Mouse (Mus musculus) G1E (cell line): ENCODE data around the gene 1700031F05Rik. TPM values are rescaled to one million over a fixed set of nuclear protein-coding genes. Genes with fewer than 3 reads are reported as not detected.
"Not testable (repeated sequence)": the region's sequence is repeated elsewhere in the genome, so short reads cannot be mapped to it uniquely, and the experiment has no call there.

Source experiments
- ATAC-seq: 2 replicates; pipeline ENCODE4 v1.8.0; 2016; ENCODE audit warnings: mild to moderate bottlenecking; ENCODE audit not compliant: insufficient number of reproducible peaks, poor library complexity, low FRiP score, severe bottlenecking; ENCODE audit errors: extremely low read depth
- DNase-seq: peaks from one replicate; pipeline ENCODE4 v3.0.0; 2012; ENCODE audit warnings: low spot score
- H3K27me3 ChIP-seq: 2 replicates; pipeline ENCODE4 v1.6.1; 2012; ENCODE audit warnings: mild to moderate bottlenecking, low read length, inconsistent platforms; ENCODE audit not compliant: insufficient read depth
- H3K36me3 ChIP-seq: replicated peaks from 2 replicates; pipeline ENCODE3; 2012; ENCODE audit warnings: mild to moderate bottlenecking, inconsistent platforms
- H3K4me1 ChIP-seq: 2 replicates; pipeline ENCODE4 v1.6.1; 2012; ENCODE audit warnings: low read depth, low read length, inconsistent platforms, mixed read lengths; ENCODE audit not compliant: insufficient read depth
- H3K4me3 ChIP-seq: 2 replicates; pipeline ENCODE4 v1.5.1; 2012; ENCODE audit warnings: low read depth, mild to moderate bottlenecking, inconsistent platforms, low read length, moderate library complexity, mixed read lengths
- H3K9me3 ChIP-seq: replicated peaks from 2 replicates; pipeline ENCODE4 v1.6.1; 2012; ENCODE audit warnings: inconsistent platforms
- CTCF ChIP-seq: IDR thresholded peaks from 2 replicates; pipeline ENCODE4 v1.5.1; 2012; ENCODE audit warnings: low read depth, low read length, inconsistent platforms, mixed read lengths
- GATA1 ChIP-seq: IDR thresholded peaks from 2 replicates; pipeline ENCODE4 v1.6.1; 2012; ENCODE audit warnings: borderline replicate concordance, low read length, inconsistent platforms, mixed read lengths
- GATA2 ChIP-seq: IDR thresholded peaks from 2 replicates; pipeline ENCODE4 v1.6.1; 2012; ENCODE audit warnings: low read depth, low read length, inconsistent platforms, borderline replicate concordance
- POLR2AphosphoS5 ChIP-seq: IDR thresholded peaks from 2 replicates; pipeline ENCODE4 v1.6.1; 2012; ENCODE audit warnings: low read depth, low read length, inconsistent platforms; ENCODE audit not compliant: insufficient replicate concordance
- TAL1 ChIP-seq: conservative IDR thresholded peaks from 2 replicates; pipeline ENCODE4 v1.6.1; 2012; ENCODE audit warnings: low read depth, low read length, inconsistent platforms, mixed read lengths
- polyA plus RNA-seq: library from polyadenylated mRNA; stranded (reverse); fragments of >175 nt; gene quantifications from 2 replicates; pipeline ENCODE4 v1.2.3, GENCODE M21; 2012
- total RNA-seq, 2 experiments: library from RNA; stranded (forward) in 1 of 2; stranded (reverse) in 1 of 2; fragments of 200-1000 nt in 1 of 2; fragments of >200 nt in 1 of 2; fragmentation: Nextera tagmentation in 1 of 2; gene quantifications; 2 replicates each; pipeline ENCODE4 v1.2.3; 2014 to 2017

1700031F05Rik gene
- total RNA-seq (2014; fragmentation: Nextera tagmentation), result not detected in 2 replicates
- total RNA-seq (2017), result not detected in 2 replicates
- polyA plus RNA-seq, result not detected in 2 replicates

- H3K9me3 ChIP-seq, result no peaks in the 10 kb centered on the region
- H3K36me3 ChIP-seq, result no peaks in the 10 kb centered on the region
- TF ChIP-seq GATA1 (no peak), TAL1 (no peak), CTCF (no peak), GATA2 (no peak), POLR2AphosphoS5 (no peak)
- no peaks in the 10 kb centered on the region for H3K27me3 ChIP-seq
- DNase-seq (no peak), ATAC-seq (no peak)
- H3K4me3 ChIP-seq, result no peak within 1 kb of the TSS
- H3K4me1 ChIP-seq, result no peaks in the 10 kb centered on the region
Observed at GRCm38 (mm10) chrX:102867871-102868270, at the start of gene 1700031F05Rik. Gene 1700031F05Rik (minus strand): TSS chrX:102867971.

- H3K9me3 ChIP-seq, H3K4me3 ChIP-seq, H3K4me1 ChIP-seq, H3K36me3 ChIP-seq, DNase-seq, ATAC-seq, H3K27me3 ChIP-seq: not testable (repeated sequence)
Observed at GRCm38 (mm10) chrX:102914823-102915222, 47.1 kb upstream of the 1700031F05Rik start.

- not testable (repeated sequence) for H3K4me3 ChIP-seq, DNase-seq, ATAC-seq, H3K36me3 ChIP-seq, H3K27me3 ChIP-seq, H3K9me3 ChIP-seq, H3K4me1 ChIP-seq
Observed at GRCm38 (mm10) chrX:102908587-102908986, 40.8 kb upstream of the 1700031F05Rik start, which contains the start of the genes Dmrtc1a and 1700011M02Rik. Gene Dmrtc1a (minus strand): TSS chrX:102908687. Gene 1700011M02Rik (plus strand): TSS chrX:102908905.

- not testable (repeated sequence) for H3K36me3 ChIP-seq, H3K27me3 ChIP-seq, H3K4me3 ChIP-seq, H3K4me1 ChIP-seq, H3K9me3 ChIP-seq, ATAC-seq, DNase-seq
Observed at GRCm38 (mm10) chrX:102854516-102854915, 13.3 kb downstream of the 1700031F05Rik start, which contains the start of gene Dmrtc1c2. Gene Dmrtc1c2 (minus strand): TSS chrX:102854616.

GRCm38 (mm10) chrX:102812311-102812710 is 55.5 kb downstream of the 1700031F05Rik start:
- ATAC-seq (no peak), DNase-seq (no peak)
- no peaks in the 10 kb centered on the region for H3K27me3 ChIP-seq
- H3K36me3 ChIP-seq, result no peaks in the 10 kb centered on the region
- H3K9me3 ChIP-seq, result no peaks in the 10 kb centered on the region
- TF ChIP-seq GATA1 (no peak), TAL1 (no peak), GATA2 (no peak), CTCF (no peak), POLR2AphosphoS5 (no peak)
- H3K4me3 ChIP-seq, result no peak overlapping the region
- no peaks in the 10 kb centered on the region for H3K4me1 ChIP-seq

Other genes with a start within 250 kb of the 1700031F05Rik start
- 7.7 and 8.2 TPM in 2 replicates for gene Phka1, start 223.7 kb downstream of the 1700031F05Rik start, total RNA-seq (2014; fragmentation: Nextera tagmentation)
- 5.5 and 5.8 TPM in 2 replicates for gene Phka1, start 223.7 kb downstream of the 1700031F05Rik start, total RNA-seq (2017)
- gene Phka1, start 223.7 kb downstream of the 1700031F05Rik start, polyA plus RNA-seq, result 1.1 and 1.2 TPM in 2 replicates
- gene Gm3880, start 181.0 kb downstream of the 1700031F05Rik start, total RNA-seq (2014; fragmentation: Nextera tagmentation), result not detected in 2 replicates
- not detected in 2 replicates for gene Gm3880, start 181.0 kb downstream of the 1700031F05Rik start, total RNA-seq (2017)
- not detected in 2 replicates for gene Gm3880, start 181.0 kb downstream of the 1700031F05Rik start, polyA plus RNA-seq
- gene Gm9112, start 160.3 kb downstream of the 1700031F05Rik start, total RNA-seq (2014; fragmentation: Nextera tagmentation), result not detected in 2 replicates
- not detected in 2 replicates for gene Gm9112, start 160.3 kb downstream of the 1700031F05Rik start, total RNA-seq (2017)
- gene Gm9112, start 160.3 kb downstream of the 1700031F05Rik start, polyA plus RNA-seq, result not detected in 2 replicates
- gene Dmrtc1b, start 160.1 kb downstream of the 1700031F05Rik start, total RNA-seq (2014; fragmentation: Nextera tagmentation), result not detected in 2 replicates
- not detected in 2 replicates for gene Dmrtc1b, start 160.1 kb downstream of the 1700031F05Rik start, total RNA-seq (2017)
- gene Dmrtc1b, start 160.1 kb downstream of the 1700031F05Rik start, polyA plus RNA-seq, result not detected in 2 replicates
- not detected in 2 replicates for gene Dmrtc1c1, start 65.0 kb downstream of the 1700031F05Rik start, total RNA-seq (2014; fragmentation: Nextera tagmentation)
- gene Dmrtc1c1, start 65.0 kb downstream of the 1700031F05Rik start, total RNA-seq (2017), result not detected in 2 replicates
- not detected in 2 replicates for gene Dmrtc1c1, start 65.0 kb downstream of the 1700031F05Rik start, polyA plus RNA-seq
- not detected in 2 replicates for gene Dmrtc1c2, start 13.4 kb downstream of the 1700031F05Rik start, total RNA-seq (2014; fragmentation: Nextera tagmentation)
- not detected in 2 replicates for gene Dmrtc1c2, start 13.4 kb downstream of the 1700031F05Rik start, total RNA-seq (2017)
- gene Dmrtc1c2, start 13.4 kb downstream of the 1700031F05Rik start, polyA plus RNA-seq, result not detected in 2 replicates
- gene Dmrtc1a, start 40.7 kb upstream of the 1700031F05Rik start, total RNA-seq (2014; fragmentation: Nextera tagmentation), result not detected in 2 replicates
- gene Dmrtc1a, start 40.7 kb upstream of the 1700031F05Rik start, total RNA-seq (2017), result not detected in 2 replicates
- gene Dmrtc1a, start 40.7 kb upstream of the 1700031F05Rik start, polyA plus RNA-seq, result not detected in 2 replicates
- gene 1700011M02Rik, start 40.9 kb upstream of the 1700031F05Rik start, total RNA-seq (2014; fragmentation: Nextera tagmentation), result not detected in 2 replicates
- gene 1700011M02Rik, start 40.9 kb upstream of the 1700031F05Rik start, total RNA-seq (2017), result not detected in 2 replicates
- gene 1700011M02Rik, start 40.9 kb upstream of the 1700031F05Rik start, polyA plus RNA-seq, result not detected in 2 replicates
- not detected in 2 replicates for gene 1700018G05Rik, start 60.4 kb upstream of the 1700031F05Rik start, total RNA-seq (2014; fragmentation: Nextera tagmentation)
- not detected in 2 replicates for gene 1700018G05Rik, start 60.4 kb upstream of the 1700031F05Rik start, total RNA-seq (2017)
- not detected in 2 replicates for gene 1700018G05Rik, start 60.4 kb upstream of the 1700031F05Rik start, polyA plus RNA-seq